Mouse (Mus musculus): Measurements from ENCODE around the gene Gm17654.
"Not testable (repeated sequence)": the region's sequence is repeated elsewhere in the genome, so short reads cannot be mapped to it uniquely, and the experiment has no call there.

DNA sequence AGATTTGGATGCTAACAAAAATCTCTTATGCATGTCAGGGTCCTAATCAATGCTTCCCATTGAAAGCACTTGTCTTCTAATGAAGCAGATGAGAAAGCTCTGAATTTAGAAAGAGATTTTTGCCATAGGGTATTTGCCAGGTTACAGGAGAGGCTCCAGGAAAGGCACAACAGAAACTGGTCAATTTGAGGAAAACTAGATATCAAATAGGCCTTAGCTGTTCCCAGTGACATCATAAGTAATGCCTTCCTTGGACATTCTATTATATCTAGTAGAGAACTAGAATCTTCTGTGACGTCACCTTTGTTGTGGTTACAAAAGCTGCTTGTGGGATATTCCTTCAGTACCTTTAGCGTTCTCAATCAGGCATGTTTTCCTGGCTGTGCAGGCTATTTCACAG is 35.7 kb downstream of the Gm17654 start, which contains the start of gene Gm5799:
- TF ChIP-seq CTCF (IDR thresholded peaks at IDR 0.05; ENCODE audit: low read depth, low read length); POLR2A (IDR thresholded peaks at IDR 0.05; ENCODE audit: borderline replicate concordance, low read depth, low read length): not testable (repeated sequence)
